Mouse (Mus musculus): ENCODE measurements around the gene Padi4.

The Padi4 gene

GRCm38 (mm10) chr4:140704166-140704565 lies 69.9 kb downstream of the Padi4 start:
- in situ Hi-C loops (cut with MboI; ENCODE audit: low sequenced_read_pairs): no loop called here

GRCm38 (mm10) chr4:140703636-140704035 lies 70.4 kb downstream of the Padi4 start:
- in situ Hi-C loops (cut with MboI; ENCODE audit: low sequenced_read_pairs): no loop called here

GRCm38 (mm10) chr4:140702611-140703327 lies 71.3 kb downstream of the Padi4 start:
- in situ Hi-C loops (cut with MboI; ENCODE audit: low sequenced_read_pairs): no loop called here

GRCm38 (mm10) chr4:140701716-140702561 lies 72.1 kb downstream of the Padi4 start:
- in situ Hi-C loops (cut with MboI; ENCODE audit: low sequenced_read_pairs): no loop called here

- in situ Hi-C loops (cut with MboI; ENCODE audit: low sequenced_read_pairs): no loop called here
Observed at GRCm38 (mm10) chr4:140701049-140701715, 72.9 kb downstream of the Padi4 start.

DNA sequence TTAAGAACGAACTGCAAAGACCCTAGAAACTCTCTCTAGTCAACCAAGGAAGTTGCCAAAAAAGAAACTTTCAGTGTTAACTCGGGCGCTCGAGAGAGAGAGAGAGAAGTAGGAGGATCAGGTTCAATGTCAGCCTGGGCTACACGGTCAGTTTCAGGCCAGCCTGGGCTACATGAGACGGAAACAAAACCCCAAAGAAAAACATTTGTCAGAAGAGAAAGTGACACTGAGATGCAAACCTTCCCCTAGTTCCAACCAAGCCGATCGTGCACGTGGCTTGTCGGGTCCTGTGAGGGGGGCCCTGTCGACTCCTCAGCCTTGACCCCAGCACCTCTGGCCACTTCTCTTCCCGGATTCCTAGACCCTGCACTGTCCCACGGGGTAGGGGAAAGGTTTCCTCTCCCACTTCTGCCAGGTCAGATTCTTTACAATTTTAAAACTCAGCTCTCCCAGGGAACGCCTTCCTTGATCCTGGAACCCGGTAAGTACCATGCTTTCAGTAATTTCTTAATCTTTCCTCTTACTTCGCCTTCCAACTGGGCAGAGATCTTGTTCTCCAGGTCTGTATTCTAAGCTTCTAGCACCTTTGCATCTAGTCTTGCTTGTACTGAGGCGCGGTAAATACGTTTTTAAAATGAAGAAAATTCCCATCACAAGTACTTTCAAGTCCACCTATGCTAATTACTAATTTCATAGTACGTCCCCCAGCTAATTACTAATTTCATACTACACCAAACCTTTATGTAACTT lies 73.6 kb downstream of the Padi4 start, which contains the start of gene Rcc2:
Rcc2 (plus strand) TSS at position 273 of the 750 bp plus-strand sequence.
- in situ Hi-C loops (cut with MboI; ENCODE audit: low sequenced_read_pairs): no loop called here

- in situ Hi-C loops (cut with MboI; ENCODE audit: low sequenced_read_pairs): no loop called here
Observed at GRCm38 (mm10) chr4:140699441-140700127, 74.5 kb downstream of the Padi4 start.
